Comparison of ENCODE assay signal across 8 mouse cellular contexts in the genomic region with DNA sequence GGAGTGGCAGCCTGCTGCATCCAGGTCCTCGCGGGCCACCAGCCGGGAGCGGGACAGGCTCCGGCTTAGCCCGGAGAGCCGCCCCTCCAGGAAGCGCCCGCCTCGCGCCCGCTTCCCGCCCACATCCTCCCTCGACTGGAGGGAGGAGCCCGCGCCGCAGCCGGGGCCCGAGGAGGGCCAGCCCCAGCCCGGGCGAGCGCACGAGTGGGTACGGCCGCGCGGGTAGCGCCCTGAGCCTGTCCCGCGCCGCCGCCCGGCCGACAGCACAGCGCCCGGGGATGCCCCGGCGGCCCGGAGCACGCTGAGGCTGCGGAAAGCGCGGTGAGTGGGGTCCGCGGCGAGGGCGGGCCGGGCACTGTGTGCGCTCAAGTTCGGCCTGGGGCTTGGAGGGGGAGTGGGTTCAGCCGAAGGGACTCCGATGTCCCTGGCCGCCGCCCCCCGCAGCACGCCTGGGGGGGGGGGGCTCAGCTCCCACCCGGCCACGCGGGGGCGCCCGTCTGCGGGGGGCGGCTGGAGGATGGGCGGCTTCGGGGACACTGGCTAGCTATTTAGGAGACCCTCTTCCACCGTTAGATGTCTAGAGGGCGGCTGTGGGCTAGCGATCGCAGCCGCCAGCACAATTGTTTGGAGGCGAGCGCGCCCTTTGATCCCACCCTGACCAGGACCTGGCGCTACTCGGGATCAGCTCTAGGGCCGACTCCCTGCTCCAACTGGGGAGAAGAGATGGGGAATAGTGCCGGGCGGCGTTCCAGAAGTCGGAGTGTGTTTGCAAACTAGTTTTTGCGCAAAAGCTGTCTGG. TPM values are rescaled to one million over a fixed set of nuclear protein-coding genes. Genes with fewer than 3 reads are reported as not detected.
DNase-seq lines count a peak whose midpoint lies in the region; ATAC-seq and TF ChIP-seq lines count a peak whose summit lies in the region.

A gene (plus strand): TSS at position 118 of the 799 bp plus-strand sequence.

- peak within 1 kb of the TSS; percentile 72 for H3K9ac ChIP-seq in heart, embryonic 11.5 days (ENCODE audit: low read depth, low read length)
- peak within 1 kb of the TSS; percentile 76 for H3K9ac ChIP-seq in kidney, embryonic 14.5 days (ENCODE audit: low read depth, low read length)
- H3K9ac ChIP-seq in liver, adult 2 months (ENCODE audit: low read depth, low read length) = peak within 1 kb of the TSS; percentile 93
- peak within 1 kb of the TSS; percentile 79 for H3K9ac ChIP-seq in midbrain, postnatal 0 days (replicated peaks; ENCODE audit: low read length, poor library complexity, severe bottlenecking)

- ATAC-seq in erythroblast, adult 5-6 weeks (replicated peaks; ENCODE audit: low FRiP score, poor library complexity, severe bottlenecking) = peak; percentile 61
- ATAC-seq in heart, embryonic 11.5 days (replicated peaks; ENCODE audit: insufficient number of reproducible peaks, low FRiP score, low TSS enrichment) = peak; percentile 72
- peak; percentile 90 for ATAC-seq in kidney, embryonic 14.5 days (ENCODE audit: low FRiP score, low TSS enrichment)
- ATAC-seq in midbrain, postnatal 0 days (ENCODE audit: low FRiP score) = peak; percentile 67

- peaks cover 3% of the 10 kb centered on the region; the same call in 1 of the 2 replicates for H3K4me1 ChIP-seq in heart, embryonic 11.5 days (ENCODE audit: control insufficient read depth, insufficient read depth, low read length)
- peaks cover 4% of the 10 kb centered on the region for H3K4me1 ChIP-seq in kidney, embryonic 14.5 days (ENCODE audit: control insufficient read depth, insufficient read depth, low read length)
- H3K4me1 ChIP-seq in liver, adult 2 months (ENCODE audit: control insufficient read depth, insufficient read depth, low read length) = peaks cover 21% of the 10 kb centered on the region
- no peaks in the 10 kb centered on the region; the same call in 1 of the 2 replicates for H3K4me1 ChIP-seq in midbrain, postnatal 0 days (ENCODE audit: insufficient read depth, low read length)

- 0 out of 2 replicates have a peak, but pooled peaks have one; percentile 12 for TF ChIP-seq POLR2A in liver, adult 2 months (IDR thresholded peaks at IDR 0.05; ENCODE audit: extremely low read depth, insufficient read depth, low read length)

- no peaks in the 10 kb centered on the region for H3K36me3 ChIP-seq in heart, embryonic 11.5 days (ENCODE audit: control insufficient read depth, insufficient read depth, low read length)
- no peaks in the 10 kb centered on the region for H3K36me3 ChIP-seq in kidney, embryonic 14.5 days (ENCODE audit: control insufficient read depth, insufficient read depth, low read length)
- H3K36me3 ChIP-seq in liver, adult 2 months (ENCODE audit: control insufficient read depth, insufficient read depth, low read length) = no peaks in the 10 kb centered on the region
- no peaks in the 10 kb centered on the region for H3K36me3 ChIP-seq in midbrain, postnatal 0 days (ENCODE audit: insufficient read depth, low read length)
- no peaks in the 10 kb centered on the region for H3K36me3 ChIP-seq in splenic B cell, adult 2 months (ENCODE audit: control insufficient read depth, insufficient read depth, low read length, poor library complexity, severe bottlenecking)

- TF ChIP-seq CTCF in liver, adult 2 months (IDR thresholded peaks at IDR 0.05; ENCODE audit: low read depth, low read length) = no peak
- peak; percentile 55 for TF ChIP-seq CTCF in midbrain, postnatal 0 days (IDR thresholded peaks at IDR 0.05)

- H3K4me3 ChIP-seq in heart, embryonic 11.5 days (ENCODE audit: low read depth, low read length) = peak within 1 kb of the TSS; percentile 65
- H3K4me3 ChIP-seq in kidney, embryonic 14.5 days (ENCODE audit: low read length) = peak within 1 kb of the TSS; percentile 69
- H3K4me3 ChIP-seq in liver, adult 2 months (ENCODE audit: insufficient read depth, low read depth, low read length) = peak within 1 kb of the TSS; percentile 85
- H3K4me3 ChIP-seq in midbrain, postnatal 0 days (ENCODE audit: low read depth, low read length) = peak within 1 kb of the TSS; percentile 68

- peak; percentile 54 to 62 for DNase-seq in urinary bladder, adult 18-20 months (ENCODE audit: low spot score in 2 of 2)
- no peak for DNase-seq in urinary bladder, postnatal 10 days (ENCODE audit: low spot score)
- DNase-seq in liver, adult 2 months (ENCODE audit: extremely low read depth, low read depth, low spot score) = peak; percentile 79
- peak; percentile 37 for DNase-seq in midbrain, postnatal 0 days (ENCODE audit: low spot score)
- DNase-seq in splenic B cell, adult 2 months (ENCODE audit: low read depth, low spot score) = peak; percentile 47

- H3K27me3 ChIP-seq in heart, embryonic 11.5 days (ENCODE audit: control insufficient read depth, insufficient read depth, low read length) = peaks cover 42% of the 10 kb centered on the region
- peaks cover 17% of the 10 kb centered on the region for H3K27me3 ChIP-seq in kidney, embryonic 14.5 days (ENCODE audit: control insufficient read depth, insufficient read depth, low read length)
- H3K27me3 ChIP-seq in liver, adult 2 months (ENCODE audit: control insufficient read depth, insufficient read depth, low read length) = no peaks in the 10 kb centered on the region
- 0 out of 2 replicates have a peak, but pooled peaks cover 7% of the 10 kb centered on the region for H3K27me3 ChIP-seq in midbrain, postnatal 0 days (ENCODE audit: insufficient read depth, low read length)
- no peaks in the 10 kb centered on the region; the same call in 1 of the 2 replicates for H3K27me3 ChIP-seq in splenic B cell, adult 2 months (ENCODE audit: control insufficient read depth, insufficient read depth, low read length, poor library complexity, severe bottlenecking)

- peaks cover 5% of the 10 kb centered on the region; the same call in 1 of the 2 replicates for H3K79me2 ChIP-seq in liver, adult 2 months (ENCODE audit: control insufficient read depth, insufficient read depth, low read length)

- no peak within 1 kb of the TSS for H3K27ac ChIP-seq in heart, embryonic 11.5 days (ENCODE audit: low read depth, low read length)
- no peak within 1 kb of the TSS for H3K27ac ChIP-seq in kidney, embryonic 14.5 days (ENCODE audit: low read depth, low read length)
- peak within 1 kb of the TSS; percentile 23; the same call in 1 of the 2 replicates for H3K27ac ChIP-seq in liver, adult 2 months (replicated peaks; ENCODE audit: insufficient read depth, low read depth, low read length)
- H3K27ac ChIP-seq in midbrain, postnatal 0 days (ENCODE audit: low read depth, low read length) = peak within 1 kb of the TSS; percentile 63

- no peaks in the 10 kb centered on the region for H3K9me3 ChIP-seq in heart, embryonic 11.5 days (replicated peaks; ENCODE audit: control insufficient read depth, low read length)
- H3K9me3 ChIP-seq in kidney, embryonic 14.5 days (ENCODE audit: control insufficient read depth, low read length) = no peaks in the 10 kb centered on the region
- H3K9me3 ChIP-seq in midbrain, postnatal 0 days (ENCODE audit: low read length) = no peaks in the 10 kb centered on the region

- H3K4me2 ChIP-seq in heart, embryonic 11.5 days = peak within 1 kb of the TSS; percentile 98
- H3K4me2 ChIP-seq in kidney, embryonic 14.5 days (replicated peaks; ENCODE audit: low read depth, low read length) = peak within 1 kb of the TSS; percentile 96
- H3K4me2 ChIP-seq in midbrain, postnatal 0 days (ENCODE audit: low read depth, low read length, poor library complexity, severe bottlenecking) = peak within 1 kb of the TSS; percentile 98

- WGBS in heart, embryonic 11.5 days (ENCODE audit: insufficient replicate concordance) = 1% methylated on average over 60 of the region's 81 CpGs
- 3% methylated on average over 33 of the region's 81 CpGs for WGBS in kidney, embryonic 14.5 days
- WGBS in liver, adult 2 months = under 1% methylated on average over 73 of the region's 81 CpGs
- 3% methylated on average over 50 of the region's 81 CpGs for WGBS in midbrain, postnatal 0 days

RNA-seq across cellular contexts. Expression of the gene that starts here (rescaled TPM):
- total RNA-seq in erythroblast, adult 5-6 weeks (2015; ENCODE audit: low replicate concordance) = 39.0 and 44.9 TPM in 2 replicates
- total RNA-seq in erythroblast, adult 5-6 weeks (2017; ENCODE audit: low replicate concordance) = 16.8 and 30.0 TPM in 2 replicates
- 7.6 and 8.1 TPM in 2 replicates for polyA plus RNA-seq in heart, embryonic 11.5 days (2014; fragmentation: Nextera tagmentation; extraction: Ambion mirVana)
- 13.2 and 13.6 TPM in 2 replicates for polyA plus RNA-seq in kidney, embryonic 14.5 days (2014; fragmentation: Nextera tagmentation; extraction: Ambion mirVana)
- 5.2 and 8.5 TPM in 2 replicates for total RNA-seq in liver, adult 2 months (2014; rRNA removed)
- 9.8 and 20.8 TPM in 2 replicates for polyA plus RNA-seq in liver, adult 2 months (2012; rRNA removed)
- total RNA-seq in midbrain, postnatal 0 days (2014; rRNA removed) = 42.4 and 46.3 TPM in 2 replicates
- polyA plus RNA-seq in midbrain, postnatal 0 days (2015; fragmentation: Nextera tagmentation; extraction: Ambion mirVana) = 34.3 and 43.3 TPM in 2 replicates

Comparison
In these comparisons a context has a peak if more than half of its experiments do, and no peak if none do; other contexts are left out.
1. H3K27ac ChIP-seq: peak in liver, adult 2 months (single experiment) and midbrain, postnatal 0 days (single experiment); none in heart, embryonic 11.5 days (single experiment) and kidney, embryonic 14.5 days (single experiment).
2. Peak in every context shown above with its lines, with median percentiles within 50 percentile points of each other: ATAC-seq, H3K4me2 ChIP-seq, H3K4me3 ChIP-seq and H3K9ac ChIP-seq.